ENCODE assay signal across 15 mouse cellular contexts in genomic region chr5:103807637-103808312, GRCm38 (mm10).
A peak's percentile ranks its signal among the peaks of the same experiment; 100 is the strongest.
DNase-seq lines count a peak whose midpoint lies in the region.
"Had no signal": no experiment of that assay in that cellular context is flagged by ENCODE, and none has a peak within 500 bp of the region (broad histone marks: within the 10 kb centered on the region; RNA-seq: fewer than 3 reads in every experiment).

No protein-coding gene starts in this region.

- H3K27me3 ChIP-seq in hindbrain, embryonic 10.5 days (ENCODE audit: insufficient read depth, poor library complexity, severe bottlenecking) = peaks cover 3% of the 10 kb centered on the region; the same call in 1 of the 2 replicates
- H3K27me3 ChIP-seq: liver, embryonic 13.5 days; lung, embryonic 15.5 days; midbrain, embryonic 12.5 days had no signal

- peak; percentile 33 for DNase-seq in heart, adult 8-10 months (ENCODE audit: low spot score)
- DNase-seq in heart, postnatal 14 days = no peak
- DNase-seq in retina, postnatal 1 day = peak; percentile 37
- no peak for DNase-seq in retina, embryonic 14.5 days (ENCODE audit: low spot score)
- peak; percentile 29 for DNase-seq in mesoderm, embryonic 11.5 days (ENCODE audit: low read depth, low spot score)
- DNase-seq in hindbrain, embryonic 10.5 days (ENCODE audit: low spot score) = no peak
- no peak for DNase-seq in right cerebral cortex, adult 2 months (ENCODE audit: low spot score in 2 of 2)
- DNase-seq: cerebellum, adult 8-10 months; gastrocnemius, postnatal 25 days; kidney, postnatal 10 days; liver, embryonic 13.5 days; right cerebral cortex, adult 18-20 months had no signal

- peaks cover 28% of the 10 kb centered on the region for H3K4me1 ChIP-seq in hindbrain, embryonic 10.5 days (replicated peaks)

- WGBS in hindbrain, embryonic 10.5 days = 58% methylated on average over 7 of the region's 7 CpGs

- H3K9me3 ChIP-seq in hindbrain, embryonic 10.5 days = no peaks in the 10 kb centered on the region
- H3K9me3 ChIP-seq: liver, embryonic 13.5 days; lung, embryonic 15.5 days; midbrain, embryonic 12.5 days had no signal

- intact Hi-C loops in heart, postnatal 14 days (cut with DNase I) = no loop called here

- H3K4me3 ChIP-seq in hindbrain, embryonic 10.5 days = no peak overlapping the region
- H3K4me3 ChIP-seq: liver, embryonic 13.5 days; lung, embryonic 15.5 days; midbrain, embryonic 12.5 days had no signal

- H3K27ac ChIP-seq in hindbrain, embryonic 10.5 days = no peak overlapping the region
- H3K27ac ChIP-seq: liver, embryonic 13.5 days; lung, embryonic 15.5 days; macrophage; midbrain, embryonic 12.5 days had no signal

- H3K36me3 ChIP-seq in hindbrain, embryonic 10.5 days = no peaks in the 10 kb centered on the region; the same call in 1 of the 2 replicates
- H3K36me3 ChIP-seq: lung, embryonic 15.5 days; midbrain, embryonic 12.5 days had no signal

Comparison
In these comparisons a context has a peak if more than half of its experiments do, and no peak if none do; other contexts are left out.
1. DNase-seq: peak in heart, adult 8-10 months (single experiment), retina, postnatal 1 day (single experiment) and mesoderm, embryonic 11.5 days (single experiment); none in heart, postnatal 14 days (0 of 2), retina, embryonic 14.5 days (single experiment), hindbrain, embryonic 10.5 days (single experiment) and right cerebral cortex, adult 2 months (0 of 2).